Mouse (Mus musculus) limb, embryonic 12.5 days (tissue): Measurements from ENCODE around the gene 2610042L04Rik. TPM values are rescaled to one million over a fixed set of nuclear protein-coding genes. Genes with fewer than 3 reads are reported as not detected.
"Not testable (repeated sequence)": the region's sequence is repeated elsewhere in the genome, so short reads cannot be mapped to it uniquely, and the experiment has no call there.

Experiments used
- ATAC-seq: fragments of 200-750 bp; cut with Nextera tagmentation; 2 replicates; pipeline ENCODE4 v1.8.0; 2017; ENCODE audit warnings: low read depth, moderate TSS enrichment; ENCODE audit not compliant: insufficient number of reproducible peaks, insufficient read depth, low FRiP score, low TSS enrichment
- H3K27ac ChIP-seq: fragments of 300-500 bp; sonication (generic); 2 replicates; pipeline ENCODE4 v1.5.1; 2016; ENCODE audit warnings: mild to moderate bottlenecking, moderate library complexity
- H3K27me3 ChIP-seq: fragments of 300-500 bp; sonication (generic); 2 replicates; pipeline ENCODE4 v1.6.1; 2016; ENCODE audit warnings: mild to moderate bottlenecking, moderate library complexity
- H3K36me3 ChIP-seq: fragments of 300-500 bp; sonication (generic); 2 replicates; pipeline ENCODE4 v1.6.1; 2016; ENCODE audit warnings: mild to moderate bottlenecking, moderate library complexity
- H3K4me1 ChIP-seq: fragments of 300-500 bp; sonication (generic); replicated peaks from 2 replicates; pipeline ENCODE4 v1.6.1; 2016
- H3K4me2 ChIP-seq: fragments of 300-500 bp; sonication (generic); 2 replicates; pipeline ENCODE4 v1.6.1; 2016; ENCODE audit warnings: mild to moderate bottlenecking, moderate library complexity
- H3K4me3 ChIP-seq: fragments of 300-500 bp; sonication (generic); replicated peaks from 2 replicates; pipeline ENCODE4 v1.5.1; 2016; ENCODE audit warnings: mild to moderate bottlenecking
- H3K9ac ChIP-seq: fragments of 300-500 bp; sonication (generic); replicated peaks from 2 replicates; pipeline ENCODE4 v1.6.1; 2016; ENCODE audit warnings: mild to moderate bottlenecking, moderate library complexity
- H3K9me3 ChIP-seq: fragments of 300-500 bp; sonication (generic); 2 replicates; pipeline ENCODE4 v1.6.1; 2016; ENCODE audit warnings: mild to moderate bottlenecking, moderate library complexity
- WGBS: fragments of 180-500 bp; shearing (Covaris S2); methylation state at CpG from one replicate; pipeline ENCODE4 v1.1.7; 2016; 5-methylcytosine and 5-hydroxymethylcytosine counted together
- polyA plus RNA-seq: library from polyadenylated mRNA; unstranded; fragments of >200 nt; fragmentation: Nextera tagmentation; extraction: Ambion mirVana; gene quantifications from 2 replicates; pipeline ENCODE4 v1.2.1, GENCODE M21; 2016

Gene 2610042L04Rik
- polyA plus RNA-seq, 1 experiment from 2014 or later, result 0.43 TPM

- H3K27me3 ChIP-seq, H3K4me1 ChIP-seq, H3K4me3 ChIP-seq, H3K9ac ChIP-seq, H3K27ac ChIP-seq, H3K36me3 ChIP-seq, ATAC-seq, H3K4me2 ChIP-seq, H3K9me3 ChIP-seq: not testable (repeated sequence)
- WGBS, result 82% methylated on average over 5 of the region's 5 CpGs
Measured at GRCm38 (mm10) chr14:4401245-4401644, 66.7 kb downstream of the 2610042L04Rik start.

GRCm38 (mm10) chr14:4403840-4404239 is 69.3 kb downstream of the 2610042L04Rik start:
- not testable (repeated sequence) for H3K27me3 ChIP-seq, H3K4me1 ChIP-seq, H3K9me3 ChIP-seq, H3K4me2 ChIP-seq, H3K36me3 ChIP-seq, H3K4me3 ChIP-seq, H3K9ac ChIP-seq, ATAC-seq, H3K27ac ChIP-seq

Other genes with a start within 250 kb of the 2610042L04Rik start
- gene Gm8108, start 224.2 kb upstream of the 2610042L04Rik start, polyA plus RNA-seq, result 0.78 and 1.2 TPM in 2 replicates
- not detected in 2 replicates for gene Gm3127, start 169.7 kb upstream of the 2610042L04Rik start, polyA plus RNA-seq
- gene Gm2974, start 152.2 kb upstream of the 2610042L04Rik start, polyA plus RNA-seq, result 0.31 and 0.50 TPM in 2 replicates
- not detected in 2 replicates for gene Gm3138, start 85.1 kb upstream of the 2610042L04Rik start, polyA plus RNA-seq
- not detected in 2 replicates for gene Gm3149, start 17.5 kb upstream of the 2610042L04Rik start, polyA plus RNA-seq
- gene Gm3159, start 62.8 kb downstream of the 2610042L04Rik start, polyA plus RNA-seq, result not detected in 2 replicates
- 0.52 TPM in 1 of 2 replicates, not detected in the other for gene Gm3164, start 80.7 kb downstream of the 2610042L04Rik start, polyA plus RNA-seq
- not detected in 2 replicates for gene Gm3173, start 96.2 kb downstream of the 2610042L04Rik start, polyA plus RNA-seq
- not detected in 2 replicates for gene Gm3182, start 147.0 kb downstream of the 2610042L04Rik start, polyA plus RNA-seq
- gene Gm3047, start 220.6 kb downstream of the 2610042L04Rik start, polyA plus RNA-seq, result not detected in 2 replicates